Mouse (Mus musculus): Measurements from ENCODE around the gene 6820408C15Rik. TPM values are rescaled to one million over a fixed set of nuclear protein-coding genes. Genes with fewer than 3 reads are reported as not detected.
A peak's percentile ranks its signal among the peaks of the same experiment; 100 is the strongest.
"Not testable (repeated sequence)": the region's sequence is repeated elsewhere in the genome, so short reads cannot be mapped to it uniquely, and the experiment has no call there.

The 6820408C15Rik gene
- polyA plus RNA-seq, 1 experiment from 2014 or later, result 0.51 TPM

- ATAC-seq (replicated peaks; ENCODE audit: low FRiP score, low TSS enrichment, low read depth) (peak; percentile 23), DNase-seq (ENCODE audit: low spot score) (peak; percentile 85)
- H3K4me3 ChIP-seq (ENCODE audit: low read depth, low read length), result peak overlapping the region; percentile 96
- H3K36me3 ChIP-seq (ENCODE audit: control insufficient read depth, insufficient read depth, low read length), result no peaks in the 10 kb centered on the region
- under 1% methylated on average over 78 of the region's 86 CpGs for WGBS
- H3K27me3 ChIP-seq (replicated peaks; ENCODE audit: control insufficient read depth, insufficient read depth, low read length), result no peaks in the 10 kb centered on the region
- H3K9ac ChIP-seq (ENCODE audit: low read length), result peak overlapping the region; percentile 99
- peak overlapping the region; percentile 98 for H3K27ac ChIP-seq (ENCODE audit: low read depth)
- H3K9me3 ChIP-seq (ENCODE audit: control insufficient read depth, low read length), result peaks cover 8% of the 10 kb centered on the region; the same call in 1 of the 2 replicates
- H3K4me1 ChIP-seq (replicated peaks; ENCODE audit: control insufficient read depth, insufficient read depth, low read length), result peaks cover 37% of the 10 kb centered on the region
- H3K4me2 ChIP-seq (ENCODE audit: low read length), result peak overlapping the region; percentile 92
Measured at GRCm38 (mm10) chr2:152413765-152414584, 1.4 kb upstream of the 6820408C15Rik start.

GRCm38 (mm10) chr2:152414591-152415165 lies 709 bp upstream of the 6820408C15Rik start, which contains the start of gene Zcchc3:
TSS of gene Zcchc3 (minus strand) at chr2:152415027.
- peak within 1 kb of the TSS; percentile 98 for H3K27ac ChIP-seq (ENCODE audit: low read depth)
- no peaks in the 10 kb centered on the region for H3K36me3 ChIP-seq (ENCODE audit: control insufficient read depth, insufficient read depth, low read length)
- H3K9me3 ChIP-seq (ENCODE audit: control insufficient read depth, low read length), result peaks cover 8% of the 10 kb centered on the region; the same call in 1 of the 2 replicates
- H3K4me2 ChIP-seq (ENCODE audit: low read length), result peak within 1 kb of the TSS; percentile 92
- ATAC-seq (replicated peaks; ENCODE audit: low FRiP score, low TSS enrichment, low read depth) (peak; percentile 85), DNase-seq (ENCODE audit: low spot score) (peak; percentile 93)
- under 1% methylated on average over 65 of the region's 65 CpGs for WGBS
- no peaks in the 10 kb centered on the region for H3K27me3 ChIP-seq (replicated peaks; ENCODE audit: control insufficient read depth, insufficient read depth, low read length)
- peak within 1 kb of the TSS; percentile 99 for H3K9ac ChIP-seq (ENCODE audit: low read length)
- H3K4me3 ChIP-seq (ENCODE audit: low read depth, low read length), result peak within 1 kb of the TSS; percentile 96
- H3K4me1 ChIP-seq (replicated peaks; ENCODE audit: control insufficient read depth, insufficient read depth, low read length), result peaks cover 32% of the 10 kb centered on the region

GRCm38 (mm10) chr2:152415786-152416185 lies 399 bp downstream of the 6820408C15Rik start:
- H3K9ac ChIP-seq (ENCODE audit: low read length), result peak overlapping the region; percentile 99; the same call in 1 of the 2 replicates
- H3K4me3 ChIP-seq (ENCODE audit: low read depth, low read length), result peak overlapping the region; percentile 96; the same call in 1 of the 2 replicates
- no peak for ATAC-seq (replicated peaks; ENCODE audit: low FRiP score, low TSS enrichment, low read depth)

GRCm38 (mm10) chr2:152427493-152427892 lies 12.1 kb downstream of the 6820408C15Rik start:
- Histone ChIP-seq H3K27me3 (replicated peaks; ENCODE audit: control insufficient read depth, insufficient read depth, low read length) (no peaks in the 10 kb centered on the region), H3K36me3 (ENCODE audit: control insufficient read depth, insufficient read depth, low read length) (no peaks in the 10 kb centered on the region), H3K9ac (ENCODE audit: low read length) (no peak overlapping the region), H3K4me1 (replicated peaks; ENCODE audit: control insufficient read depth, insufficient read depth, low read length) (peaks cover 5% of the 10 kb centered on the region; the same call in 1 of the 2 replicates), H3K4me3 (ENCODE audit: low read depth, low read length) (no peak overlapping the region), H3K9me3 (ENCODE audit: control insufficient read depth, low read length) (no peaks in the 10 kb centered on the region), H3K4me2 (ENCODE audit: low read length) (peak overlapping the region; percentile 35), H3K27ac (ENCODE audit: low read depth) (no peak overlapping the region)
- DNase-seq (ENCODE audit: low spot score) (no peak), ATAC-seq (replicated peaks; ENCODE audit: low FRiP score, low TSS enrichment, low read depth) (no peak)
- 5% methylated on average over 12 of the region's 12 CpGs for WGBS

More at GRCm38 (mm10) chr2:152415786-152416185, 399 bp downstream of the 6820408C15Rik start:
- H3K9me3 ChIP-seq (ENCODE audit: control insufficient read depth, low read length), result peaks cover 8% of the 10 kb centered on the region; the same call in 1 of the 2 replicates
- 92% methylated on average over 3 of the region's 3 CpGs for WGBS
- no peaks in the 10 kb centered on the region for H3K36me3 ChIP-seq (ENCODE audit: control insufficient read depth, insufficient read depth, low read length)
- peak overlapping the region; percentile 92 for H3K4me2 ChIP-seq (ENCODE audit: low read length)
- no peak for DNase-seq (ENCODE audit: low spot score)
- peaks cover 21% of the 10 kb centered on the region; the same call in 1 of the 2 replicates for H3K4me1 ChIP-seq (replicated peaks; ENCODE audit: control insufficient read depth, insufficient read depth, low read length)
- peak overlapping the region; percentile 98 for H3K27ac ChIP-seq (ENCODE audit: low read depth)
- no peaks in the 10 kb centered on the region for H3K27me3 ChIP-seq (replicated peaks; ENCODE audit: control insufficient read depth, insufficient read depth, low read length)

GRCm38 (mm10) chr2:152428481-152428880 lies 13.1 kb downstream of the 6820408C15Rik start:
- H3K4me2 ChIP-seq (ENCODE audit: low read length); DNase-seq (ENCODE audit: low spot score); H3K27ac ChIP-seq (ENCODE audit: low read depth); ATAC-seq (replicated peaks; ENCODE audit: low FRiP score, low TSS enrichment, low read depth); H3K9me3 ChIP-seq (ENCODE audit: control insufficient read depth, low read length); H3K27me3 ChIP-seq (replicated peaks; ENCODE audit: control insufficient read depth, insufficient read depth, low read length); H3K9ac ChIP-seq (ENCODE audit: low read length); H3K4me1 ChIP-seq (replicated peaks; ENCODE audit: control insufficient read depth, insufficient read depth, low read length); H3K36me3 ChIP-seq (ENCODE audit: control insufficient read depth, insufficient read depth, low read length); H3K4me3 ChIP-seq (ENCODE audit: low read depth, low read length): not testable (repeated sequence)
- 79% methylated on average over 2 of the region's 2 CpGs for WGBS

GRCm38 (mm10) chr2:152436405-152436901 lies 21.1 kb downstream of the 6820408C15Rik start:
- no peak overlapping the region for H3K4me3 ChIP-seq (ENCODE audit: low read depth, low read length)
- WGBS, result 78% methylated on average over 7 of the region's 7 CpGs
- DNase-seq (ENCODE audit: low spot score) (no peak), ATAC-seq (replicated peaks; ENCODE audit: low FRiP score, low TSS enrichment, low read depth) (no peak)
- H3K9ac ChIP-seq (ENCODE audit: low read length), result no peak overlapping the region
- H3K27me3 ChIP-seq (replicated peaks; ENCODE audit: control insufficient read depth, insufficient read depth, low read length), result no peaks in the 10 kb centered on the region
- H3K4me1 ChIP-seq (replicated peaks; ENCODE audit: control insufficient read depth, insufficient read depth, low read length), result peaks cover 5% of the 10 kb centered on the region
- H3K4me2 ChIP-seq (ENCODE audit: low read length), result no peak overlapping the region
- H3K36me3 ChIP-seq (ENCODE audit: control insufficient read depth, insufficient read depth, low read length), result no peaks in the 10 kb centered on the region
- no peak overlapping the region for H3K27ac ChIP-seq (ENCODE audit: low read depth)
- no peaks in the 10 kb centered on the region for H3K9me3 ChIP-seq (ENCODE audit: control insufficient read depth, low read length)

GRCm38 (mm10) chr2:152436983-152437860 lies 21.8 kb downstream of the 6820408C15Rik start:
- H3K36me3 ChIP-seq (ENCODE audit: control insufficient read depth, insufficient read depth, low read length), result no peaks in the 10 kb centered on the region
- H3K27ac ChIP-seq (ENCODE audit: low read depth), result no peak overlapping the region
- WGBS, result 3% methylated on average over 23 of the region's 23 CpGs
- H3K9ac ChIP-seq (ENCODE audit: low read length), result peak overlapping the region; percentile 38
- DNase-seq (ENCODE audit: low spot score), result peak; percentile 92
- no peaks in the 10 kb centered on the region for H3K27me3 ChIP-seq (replicated peaks; ENCODE audit: control insufficient read depth, insufficient read depth, low read length)
- no peaks in the 10 kb centered on the region for H3K9me3 ChIP-seq (ENCODE audit: control insufficient read depth, low read length)
- peak overlapping the region; percentile 26 for H3K4me3 ChIP-seq (ENCODE audit: low read depth, low read length)
- ATAC-seq (replicated peaks; ENCODE audit: low FRiP score, low TSS enrichment, low read depth), result peak; percentile 84
- H3K4me2 ChIP-seq (ENCODE audit: low read length), result peak overlapping the region; percentile 62
- peaks cover 5% of the 10 kb centered on the region for H3K4me1 ChIP-seq (replicated peaks; ENCODE audit: control insufficient read depth, insufficient read depth, low read length)

GRCm38 (mm10) chr2:152438963-152439362 lies 23.6 kb downstream of the 6820408C15Rik start:
- H3K9ac ChIP-seq (ENCODE audit: low read length), result no peak overlapping the region
- H3K27me3 ChIP-seq (replicated peaks; ENCODE audit: control insufficient read depth, insufficient read depth, low read length), result no peaks in the 10 kb centered on the region
- H3K4me2 ChIP-seq (ENCODE audit: low read length), result no peak overlapping the region
- H3K4me3 ChIP-seq (ENCODE audit: low read depth, low read length), result no peak overlapping the region
- H3K36me3 ChIP-seq (ENCODE audit: control insufficient read depth, insufficient read depth, low read length), result no peaks in the 10 kb centered on the region
- H3K9me3 ChIP-seq (ENCODE audit: control insufficient read depth, low read length), result no peaks in the 10 kb centered on the region
- no peak for DNase-seq (ENCODE audit: low spot score)
- 79% methylated on average over 1 of the region's 1 CpGs for WGBS
- peaks cover 5% of the 10 kb centered on the region for H3K4me1 ChIP-seq (replicated peaks; ENCODE audit: control insufficient read depth, insufficient read depth, low read length)
- no peak for ATAC-seq (replicated peaks; ENCODE audit: low FRiP score, low TSS enrichment, low read depth)
- H3K27ac ChIP-seq (ENCODE audit: low read depth), result no peak overlapping the region

All from intestine, embryonic 14.5 days (tissue).